Mouse (Mus musculus): ENCODE measurements around the gene Prl7c1.
"Not testable (repeated sequence)": the region's sequence is repeated elsewhere in the genome, so short reads cannot be mapped to it uniquely, and the experiment has no call there.

The Prl7c1 gene

DNA sequence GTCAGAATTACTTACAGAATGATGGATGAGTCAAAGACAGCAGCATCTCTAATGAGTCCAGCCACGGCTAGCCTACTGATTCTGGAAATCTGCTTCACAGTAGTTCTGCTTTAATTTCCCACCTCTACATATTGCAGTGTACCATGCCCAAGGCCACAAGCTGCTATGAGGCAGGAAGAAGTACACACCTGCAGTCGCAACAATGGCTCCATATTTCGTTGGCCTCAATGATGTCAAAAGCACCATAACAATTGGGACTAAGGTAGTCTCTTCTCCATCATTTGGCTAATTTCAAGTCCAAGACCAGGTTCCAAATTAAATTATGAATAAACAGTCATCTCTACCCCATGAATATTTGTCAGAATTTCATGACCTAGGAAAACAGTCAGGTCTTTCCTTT lies at the start of gene Prl7c1:
Prl7c1 (minus strand) TSS at position 101 of the 400 bp plus-strand sequence.
- DNase-seq (ENCODE audit: low spot score), result not testable (repeated sequence)

DNA sequence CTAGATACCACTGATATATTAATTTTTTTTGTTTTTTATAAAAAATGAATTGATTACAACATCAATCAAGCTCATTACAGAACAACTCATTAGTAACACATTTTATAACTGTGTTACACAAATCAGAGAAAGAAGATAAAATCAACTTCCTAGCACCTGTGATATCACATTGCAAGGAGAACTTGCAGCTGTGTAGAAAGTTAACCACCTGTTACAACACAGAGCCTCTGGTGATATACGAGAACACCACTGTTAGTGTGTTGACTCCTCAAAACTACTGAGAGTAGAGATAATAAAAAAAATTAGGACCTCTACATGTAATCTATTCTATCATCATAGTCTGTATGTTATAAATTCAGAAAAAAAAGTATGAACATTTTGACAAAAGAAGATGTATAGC lies 22.2 kb upstream of the Prl7c1 start:
- DNase-seq (ENCODE audit: low spot score), result no peak

DNA sequence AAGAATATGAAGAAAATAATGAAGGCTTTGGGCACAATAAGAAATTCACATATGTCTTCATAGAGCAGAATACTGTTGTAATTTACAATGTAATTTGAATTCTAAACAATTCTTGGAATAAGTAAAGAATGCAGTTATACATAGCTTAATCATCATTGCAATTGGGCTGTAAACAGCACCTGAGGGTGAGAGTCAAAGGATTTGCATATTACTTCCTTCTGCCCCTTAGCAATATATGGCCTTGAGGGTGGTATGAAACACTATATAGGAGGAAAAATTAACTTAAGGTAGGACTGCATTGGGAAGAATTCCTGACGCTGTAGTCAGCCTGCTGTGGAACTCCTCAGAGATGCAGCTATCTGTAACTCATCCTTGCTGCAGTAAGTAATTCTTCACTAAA lies 20.8 kb upstream of the Prl7c1 start, which contains the start of gene Prl2a1:
Prl2a1 (plus strand) TSS at position 301 of the 400 bp plus-strand sequence.
- DNase-seq (ENCODE audit: low spot score), result no peak

DNA sequence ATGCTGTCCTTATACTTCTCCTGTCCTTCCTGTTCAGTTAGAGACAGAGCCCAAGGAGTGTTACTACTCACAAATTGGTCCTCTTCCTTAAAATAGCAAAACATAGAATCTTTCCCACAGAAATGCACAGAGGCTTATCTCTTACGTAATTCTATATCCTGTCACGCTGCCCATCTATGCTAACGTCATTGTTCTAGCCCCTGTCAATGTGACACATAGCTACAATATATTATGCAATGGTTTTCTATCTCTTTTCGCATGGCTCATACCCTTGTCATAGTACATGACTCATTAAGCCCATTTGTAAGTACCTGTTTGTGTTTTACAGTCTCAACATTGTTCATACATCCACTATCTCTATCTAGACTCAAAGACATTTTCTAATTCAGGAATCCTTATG lies 18.7 kb upstream of the Prl7c1 start:
- no peak for DNase-seq (ENCODE audit: low spot score)

DNA sequence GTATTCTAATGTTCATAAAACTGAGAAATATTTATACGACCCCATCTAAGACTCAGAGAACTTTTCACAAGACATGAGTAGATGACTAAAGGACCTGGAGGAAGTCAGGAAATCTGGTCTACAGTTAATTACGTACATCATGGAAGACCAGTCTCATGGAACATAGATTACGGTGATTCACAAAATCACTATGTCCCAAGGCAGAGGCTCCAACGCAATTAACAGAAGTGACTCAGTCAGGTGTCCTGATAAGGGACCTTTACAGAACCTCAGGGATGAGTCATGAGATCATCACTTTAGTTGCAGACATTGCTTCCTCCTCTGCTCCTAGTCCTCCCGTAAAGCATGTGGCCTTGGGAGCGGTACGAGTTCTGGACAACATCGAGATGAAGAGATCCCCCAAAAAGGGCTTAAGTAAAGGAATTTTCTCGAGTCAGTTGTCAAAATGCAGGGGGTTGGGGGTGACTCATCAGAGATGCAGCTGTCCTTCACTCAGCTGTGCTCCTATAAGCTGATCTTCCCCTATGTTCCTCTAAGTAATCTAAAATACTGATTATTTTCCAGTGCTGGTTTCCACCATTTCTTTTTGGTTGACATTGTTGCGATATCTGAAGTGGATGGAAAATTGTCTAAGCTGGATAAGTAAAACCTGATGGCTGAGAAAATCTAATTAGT lies 46.0 kb downstream of the Prl7c1 start:
- DNase-seq (ENCODE audit: low spot score), result no peak

DNA sequence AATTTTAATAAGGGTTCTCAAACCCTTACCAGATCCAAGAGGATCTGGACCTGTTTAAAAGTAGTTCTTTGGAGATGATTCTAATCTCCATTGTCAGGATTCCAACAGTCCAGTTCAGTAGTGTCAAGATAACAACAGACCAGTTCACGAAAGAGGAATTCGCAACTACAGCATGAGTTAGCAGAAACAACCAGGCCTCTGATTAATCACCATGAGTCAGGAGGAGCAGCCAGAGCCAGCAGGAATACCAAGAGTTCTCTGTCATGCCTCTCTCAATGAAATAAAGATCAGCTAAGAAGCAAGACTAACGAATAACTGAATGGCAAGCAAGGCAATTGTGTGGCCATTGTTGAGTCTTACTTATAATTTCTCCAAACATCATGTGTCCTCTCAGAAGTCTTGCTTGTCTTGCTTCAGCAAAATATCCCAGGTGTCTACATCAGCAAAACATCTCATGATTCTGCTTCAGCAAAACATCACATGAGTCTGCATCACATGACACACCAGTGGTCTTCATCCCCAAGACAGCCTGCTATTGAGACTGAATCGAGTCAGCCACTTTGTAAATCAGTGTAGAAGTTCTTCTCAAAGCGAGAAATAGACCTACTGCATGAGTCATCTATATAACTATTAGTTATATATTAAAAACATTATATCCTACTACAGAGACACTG lies 50.2 kb downstream of the Prl7c1 start:
- not testable (repeated sequence) for DNase-seq (ENCODE audit: low spot score)

DNA sequence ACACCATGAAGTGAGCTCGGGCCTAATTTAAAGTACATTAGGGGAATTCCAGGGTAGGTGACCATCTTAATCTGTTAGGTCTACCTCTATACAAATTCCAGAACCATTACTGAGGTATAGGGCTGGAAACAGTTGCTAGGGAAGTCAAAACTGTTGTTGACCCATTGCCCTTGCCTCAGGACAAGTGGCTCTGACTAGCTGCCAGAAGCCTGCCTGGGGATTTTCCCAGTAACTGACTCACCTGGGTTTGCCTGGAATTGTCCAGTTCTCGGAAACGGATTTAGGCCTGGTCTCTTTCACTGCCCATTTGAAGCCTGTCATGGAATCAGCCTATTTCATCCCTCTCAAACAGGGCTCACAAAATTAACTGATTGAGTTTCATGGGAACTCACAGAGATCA lies 55.5 kb downstream of the Prl7c1 start:
- DNase-seq (ENCODE audit: low spot score), result not testable (repeated sequence)
